Mouse (Mus musculus) layer of hippocampus, adult 2 months (tissue): ENCODE measurements around the gene Mpped2. TPM values are rescaled to one million over a fixed set of nuclear protein-coding genes. Genes with fewer than 3 reads are reported as not detected.
A peak's percentile ranks its signal among the peaks of the same experiment; 100 is the strongest.

Source experiments
- DNase-seq, 2 experiments: peaks; one replicate each; pipeline ENCODE4 v3.0.0; 2022; ENCODE audit warnings: low spot score in 2 of 2
- H3K27ac ChIP-seq: fragments of 200-600 bp; 2 replicates; pipeline ENCODE4 v1.8.1; 2022
- H3K4me3 ChIP-seq: fragments of 200-600 bp; 2 replicates; pipeline ENCODE4 v1.8.1; 2022; ENCODE audit warnings: mild to moderate bottlenecking
- CTCF ChIP-seq: fragments of 200-600 bp; conservative IDR thresholded peaks from 2 replicates; pipeline ENCODE4 v1.8.1; 2022; ENCODE audit warnings: antibody characterized with exemption, mild to moderate bottlenecking, moderate library complexity
- long read RNA-seq, 2 experiments: library from polyadenylated mRNA; stranded (forward); transcript quantifications; one replicate each; pipeline ENCODE4 v2.0.0; 2021; ENCODE audit warnings: borderline mapping rate in 2 of 2
- total RNA-seq, 2 experiments: library from RNA; stranded (reverse); gene quantifications; 2 replicates each; pipeline ENCODE4 v1.2.3; 2021

The Mpped2 gene
- total RNA-seq: 10 to 100 TPM; 36.9 to 42.7 TPM
- long read RNA-seq, experiment 1, transcript Mpped2-202 (7 exons, 2,848 nt): major isoform, 18 of 27 reads
- long read RNA-seq, experiment 1, partial matches to known transcripts: 3 of 27 reads
- long read RNA-seq, experiment 1, other reads (novel, unspliced or antisense): 5 of 27 reads
- long read RNA-seq, experiment 2, transcript Mpped2-202 (7 exons, 2,848 nt): major isoform, 31 of 47 reads
- long read RNA-seq, experiment 2, transcript Mpped2-201 (7 exons, 1,217 nt): minor isoform, 5 of 47 reads
- long read RNA-seq, experiment 2, partial matches to known transcripts: 3 of 47 reads
- long read RNA-seq, experiment 2, other reads (novel, unspliced or antisense): 8 of 47 reads

GRCm38 (mm10) chr2:106692783-106693701, at the start of gene Mpped2:
Gene Mpped2 (plus strand): TSS chr2:106693269.
- peak; percentile 71 for TF ChIP-seq CTCF

DNA sequence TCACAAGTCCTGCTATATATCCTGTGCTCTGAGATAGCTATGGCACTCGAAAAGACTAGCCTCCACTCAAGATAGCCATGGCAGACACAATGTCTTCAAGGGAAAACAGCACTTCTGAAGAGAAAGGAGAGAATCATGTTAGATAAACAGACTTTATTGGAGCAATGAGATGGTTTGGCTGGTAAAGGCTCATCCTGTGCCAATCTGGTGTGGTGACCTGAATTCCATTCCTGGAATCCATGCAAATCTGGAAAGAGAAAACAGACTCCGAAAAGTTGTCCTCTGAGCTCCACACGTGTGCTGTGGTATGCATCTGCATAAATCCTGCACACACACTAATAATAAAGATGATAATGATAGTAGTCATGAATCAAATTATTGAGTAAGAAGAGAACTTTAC, 48.3 kb upstream of the Mpped2 start:
- no peak for TF ChIP-seq CTCF
- Histone ChIP-seq H3K4me3 (no peak overlapping the region), H3K27ac (no peak overlapping the region)
- DNase-seq: no peak

More at GRCm38 (mm10) chr2:106692783-106693701, at the start of gene Mpped2:
- Histone ChIP-seq H3K4me3 (peak within 1 kb of the TSS; percentile 94), H3K27ac (peak within 1 kb of the TSS; percentile 97)
- peak in 1 of 2 experiments; percentile 38 for DNase-seq

GRCm38 (mm10) chr2:106649686-106650570, 43.1 kb upstream of the Mpped2 start:
- peak; percentile 85 to 93 for DNase-seq

GRCm38 (mm10) chr2:106652151-106652550, 40.9 kb upstream of the Mpped2 start:
- no peak overlapping the region for H3K27ac ChIP-seq
- no peak for DNase-seq
- no peak for TF ChIP-seq CTCF
- no peak overlapping the region for H3K4me3 ChIP-seq

More at GRCm38 (mm10) chr2:106649686-106650570, 43.1 kb upstream of the Mpped2 start:
- H3K27ac ChIP-seq: peak overlapping the region; percentile 93
- H3K4me3 ChIP-seq: peak overlapping the region; percentile 80
- no peak for TF ChIP-seq CTCF

DNA sequence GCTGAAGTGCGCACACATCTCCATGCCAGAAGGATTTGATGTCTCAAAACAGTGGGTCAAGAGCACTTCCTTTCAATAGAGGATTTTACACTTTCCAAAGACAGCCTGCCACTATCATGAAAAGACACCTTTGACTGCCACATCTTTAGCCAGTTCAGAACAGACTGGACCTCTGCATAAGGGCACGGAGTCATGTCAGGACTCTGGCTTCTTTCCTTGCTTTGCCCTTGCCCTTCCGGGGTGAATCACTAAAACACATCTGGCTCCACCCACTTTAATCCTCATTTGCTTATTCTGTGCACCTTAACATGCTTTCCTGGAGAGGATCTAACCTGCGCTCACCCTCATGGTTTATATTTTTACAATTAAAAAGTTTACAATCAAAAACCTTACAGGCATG, 40.3 kb upstream of the Mpped2 start:
- no peak overlapping the region for H3K27ac ChIP-seq
- no peak for TF ChIP-seq CTCF
- no peak overlapping the region for H3K4me3 ChIP-seq
- DNase-seq: no peak

GRCm38 (mm10) chr2:106653261-106653660, 39.8 kb upstream of the Mpped2 start:
- Histone ChIP-seq H3K4me3 (no peak overlapping the region), H3K27ac (no peak overlapping the region)
- no peak for TF ChIP-seq CTCF
- no peak for DNase-seq

- no peak overlapping the region for H3K4me3 ChIP-seq
- DNase-seq: no peak
- no peak overlapping the region for H3K27ac ChIP-seq
- TF ChIP-seq CTCF: no peak
Measured at GRCm38 (mm10) chr2:106655271-106655670, 37.8 kb upstream of the Mpped2 start.

DNA sequence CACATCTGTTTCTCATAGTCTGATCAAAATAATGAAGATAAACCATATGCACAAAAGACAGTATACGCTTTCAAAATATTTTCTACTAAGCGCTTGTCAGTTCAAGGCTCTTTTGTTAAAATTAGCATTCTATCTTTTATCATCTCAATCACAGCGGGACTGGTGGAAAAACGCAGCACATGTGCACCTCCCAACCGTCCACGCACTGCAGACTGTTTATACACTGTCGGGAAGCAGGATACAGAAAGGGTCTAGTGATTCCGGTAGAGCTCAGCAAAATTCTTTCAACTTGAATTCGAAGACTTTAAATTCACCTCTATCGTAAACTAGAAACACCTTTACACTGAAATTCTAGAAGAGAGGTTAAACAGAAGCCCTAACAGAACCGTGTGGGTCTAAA, 27.8 kb upstream of the Mpped2 start:
- no peak overlapping the region for H3K27ac ChIP-seq
- DNase-seq: no peak
- no peak for TF ChIP-seq CTCF
- H3K4me3 ChIP-seq: no peak overlapping the region

DNA sequence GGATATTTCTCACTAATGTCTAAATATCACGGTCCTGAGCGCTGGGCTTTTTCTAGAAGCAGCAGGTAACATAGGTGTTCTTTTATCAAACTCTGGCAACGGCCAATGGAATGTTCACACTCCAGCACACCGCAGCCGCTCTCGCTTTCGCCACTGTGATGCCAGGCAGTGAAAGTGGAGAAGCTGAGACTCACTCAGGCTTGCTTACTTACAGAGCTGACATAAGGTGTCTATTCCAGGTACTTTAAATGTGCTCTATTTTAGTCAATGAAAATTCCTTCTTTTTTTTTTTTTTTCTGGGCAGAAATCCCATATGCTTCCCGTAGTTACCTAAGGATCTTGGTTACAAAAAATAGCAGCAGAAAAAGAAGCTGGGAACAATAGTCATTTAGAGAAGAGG, 18.8 kb upstream of the Mpped2 start:
- Histone ChIP-seq H3K4me3 (no peak overlapping the region), H3K27ac (no peak overlapping the region)
- no peak for DNase-seq
- TF ChIP-seq CTCF: no peak

DNA sequence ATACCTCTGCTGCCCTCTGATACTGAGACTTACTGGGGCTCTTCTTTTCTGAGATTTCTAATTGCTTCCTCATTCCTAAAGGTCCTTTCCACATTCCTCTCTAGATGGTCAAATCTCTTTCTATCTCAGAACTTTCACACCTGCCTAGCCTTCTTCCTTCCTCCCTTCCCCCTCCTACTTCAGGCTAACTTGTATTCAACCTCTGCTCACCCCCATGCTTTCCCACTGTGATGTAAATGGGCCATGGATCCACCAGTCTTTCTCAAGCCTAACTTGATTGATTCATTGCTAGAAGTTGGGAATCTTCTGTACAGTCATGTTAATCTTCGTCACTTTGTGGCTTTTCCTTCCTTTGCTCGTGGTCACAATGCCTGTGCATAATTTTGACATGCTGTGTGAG, 15.6 kb upstream of the Mpped2 start:
- no peak overlapping the region for H3K4me3 ChIP-seq

GRCm38 (mm10) chr2:106679720-106680455, 13.2 kb upstream of the Mpped2 start:
- Histone ChIP-seq H3K4me3 (no peak overlapping the region), H3K27ac (no peak overlapping the region)
- no peak for DNase-seq
- TF ChIP-seq CTCF: no peak

More for the DNA sequence above, 15.6 kb upstream of the Mpped2 start:
- no peak overlapping the region for H3K27ac ChIP-seq
- no peak for TF ChIP-seq CTCF
- DNase-seq: no peak
